Mouse (Mus musculus): ENCODE results near the gene Bbs2. TPM values are rescaled to one million over a fixed set of nuclear protein-coding genes. Genes with fewer than 3 reads are reported as not detected.

The Bbs2 gene
- polyA plus RNA-seq (2012; rRNA removed), result 23.7 and 29.6 TPM in 2 replicates

DNA sequence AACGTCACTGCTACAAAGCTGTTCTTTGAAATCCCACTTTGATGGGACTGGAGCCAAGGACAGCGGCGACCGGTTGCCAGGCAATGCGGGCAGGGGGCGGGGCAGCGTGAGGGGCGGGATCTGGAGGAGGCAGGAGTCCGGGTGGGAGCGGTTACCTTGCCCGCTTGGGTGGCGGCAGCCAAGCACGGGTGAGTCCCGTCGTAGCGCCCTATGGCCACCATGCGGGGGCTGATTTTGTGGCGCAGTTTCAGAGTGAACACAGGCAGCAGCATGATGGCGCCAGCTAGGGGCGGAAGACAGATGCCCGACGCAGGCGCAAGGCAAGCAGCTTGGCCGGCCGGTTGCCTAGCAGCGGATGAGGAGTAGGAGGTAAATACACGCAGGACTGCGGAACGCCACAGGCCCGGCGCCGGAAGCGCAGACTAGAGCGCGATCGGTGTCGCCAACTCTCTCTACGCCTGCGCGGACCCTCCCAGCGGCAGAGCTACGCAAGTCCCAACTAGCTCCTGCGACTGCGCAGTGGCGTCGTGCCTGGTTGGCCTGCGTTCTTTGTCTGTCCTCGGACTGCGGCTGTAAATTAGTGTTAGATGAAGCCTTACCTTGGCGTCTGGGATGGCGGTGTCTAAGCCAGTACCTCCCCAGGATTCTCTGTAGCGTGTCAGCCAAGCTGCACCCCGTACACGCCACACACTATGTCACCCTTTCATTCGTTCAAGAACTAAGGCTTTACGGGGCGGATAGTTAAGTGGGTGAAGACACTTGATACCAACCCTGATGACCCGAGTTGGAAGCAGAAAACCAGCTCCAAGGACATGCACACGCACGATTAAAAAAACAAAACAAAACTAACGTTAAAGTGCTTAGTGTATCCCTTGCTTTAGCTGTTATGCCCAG lies at the start of gene Bbs2:
Gene Bbs2, minus strand, starts transcription at position 848 of the 894 bp plus-strand sequence.

DNA sequence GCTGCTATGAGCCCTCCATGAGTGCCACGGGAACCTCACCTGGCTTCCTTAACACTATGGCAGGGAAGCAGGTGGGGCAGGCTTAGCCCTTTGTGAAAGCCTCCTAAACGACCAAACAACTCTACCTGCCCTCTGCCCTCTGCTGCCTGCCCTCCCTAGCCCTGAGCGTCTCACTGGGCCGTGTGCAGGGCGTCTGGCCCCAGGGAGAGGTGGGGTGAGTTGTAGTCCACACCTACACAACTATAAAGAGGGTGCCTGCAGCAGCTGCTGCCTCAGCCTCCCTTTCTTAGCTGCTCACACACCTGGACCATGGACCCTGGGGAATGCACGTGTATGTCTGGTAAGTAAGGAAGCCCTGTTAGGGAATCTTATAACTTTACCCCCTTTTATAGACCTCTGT lies 38.2 kb upstream of the Bbs2 start, which contains the start of gene Mt4:
Gene Mt4, plus strand, starts transcription at position 265 of the 400 bp plus-strand sequence.

GRCm38 (mm10) chr8:94036944-94037524 lies 61.7 kb downstream of the Bbs2 start, which contains the start of the genes Nudt21 and Ogfod1:
TSS of gene Nudt21 (minus strand) at chr8:94037031.
TSS of gene Ogfod1 (plus strand) at chr8:94037198.

Other genes with a start within 250 kb of the Bbs2 start
- gene Amfr, start 86.1 kb downstream of the Bbs2 start, polyA plus RNA-seq (2012; rRNA removed), result 124 and 173 TPM in 2 replicates
- 39.0 and 169 TPM in 2 replicates for gene Nudt21, start 61.9 kb downstream of the Bbs2 start, polyA plus RNA-seq (2012; rRNA removed)
- 3.7 and 4.6 TPM in 2 replicates for gene Ogfod1, start 61.7 kb downstream of the Bbs2 start, polyA plus RNA-seq (2012; rRNA removed)
- not detected in 2 replicates for gene Mt4, start 38.3 kb upstream of the Bbs2 start, polyA plus RNA-seq (2012; rRNA removed)
- 40.6 and 43.0 TPM in 2 replicates for gene Mt3, start 53.7 kb upstream of the Bbs2 start, polyA plus RNA-seq (2012; rRNA removed)
- gene Mt2, start 73.7 kb upstream of the Bbs2 start, polyA plus RNA-seq (2012; rRNA removed), result 89.1 and 173 TPM in 2 replicates
- 1,509 and 2,181 TPM in 2 replicates for gene Mt1, start 80.2 kb upstream of the Bbs2 start, polyA plus RNA-seq (2012; rRNA removed)
- 14.7 and 18.9 TPM in 2 replicates for gene Nup93, start 115.6 kb upstream of the Bbs2 start, polyA plus RNA-seq (2012; rRNA removed)
- 0.16 and 0.18 TPM in 2 replicates for gene Slc12a3, start 230.3 kb upstream of the Bbs2 start, polyA plus RNA-seq (2012; rRNA removed)

Measured in ovary, adult 2 months (tissue).